Mouse (Mus musculus): ENCODE data around the gene Prss33. TPM values are rescaled to one million over a fixed set of nuclear protein-coding genes. Genes with fewer than 3 reads are reported as not detected.

Prss33 gene
- polyA plus RNA-seq (2012; rRNA removed) = 0.26 and 0.27 TPM in 2 replicates

GRCm38 (mm10) chr17:23836006-23836575 lies at the start of gene Prss33:
Prss33 (minus strand) TSS chr17:23836056.

GRCm38 (mm10) chr17:23880576-23880975 lies 44.7 kb upstream of the Prss33 start, which contains the start of the genes Dcpp1 and Dcpp2:
Dcpp1 (plus strand) TSS chr17:23880876.
Dcpp2 (plus strand) TSS chr17:23880880.

GRCm38 (mm10) chr17:23867756-23868155 lies 31.9 kb upstream of the Prss33 start, which contains the start of gene Prss21:
Prss21 (plus strand) TSS chr17:23868056.

GRCm38 (mm10) chr17:23843812-23844273 lies 8.0 kb upstream of the Prss33 start, which contains the start of the genes Prss32 and Prss41:
Prss32 (plus strand) TSS chr17:23843855.
Prss41 (minus strand) TSS chr17:23844172.

GRCm38 (mm10) chr17:23829064-23829619 lies 6.7 kb downstream of the Prss33 start, which contains the start of gene Elob:
Elob (minus strand) TSS chr17:23829136.

GRCm38 (mm10) chr17:23790269-23791078 lies 45.4 kb downstream of the Prss33 start, which contains the start of gene Srrm2:
Srrm2 (plus strand) TSS chr17:23790532.

GRCm38 (mm10) chr17:23785561-23786471 lies 50.0 kb downstream of the Prss33 start, which contains the start of gene Flywch2:
Flywch2 (minus strand) TSS chr17:23786081.

Other genes with a start within 250 kb of the Prss33 start
- 35.4 and 39.3 TPM in 2 replicates for gene Zfp13, start 236.6 kb downstream of the Prss33 start, polyA plus RNA-seq (2012; rRNA removed)
- gene Zscan10, start 235.2 kb downstream of the Prss33 start, polyA plus RNA-seq (2012; rRNA removed) = 0.08 and 0.12 TPM in 2 replicates
- gene Mmp25, start 190.8 kb downstream of the Prss33 start, polyA plus RNA-seq (2012; rRNA removed) = 0.87 and 1.0 TPM in 2 replicates
- gene Bicdl2, start 175.6 kb downstream of the Prss33 start, polyA plus RNA-seq (2012; rRNA removed) = 0.13 and 0.22 TPM in 2 replicates
- gene Hcfc1r1, start 162.5 kb downstream of the Prss33 start, polyA plus RNA-seq (2012; rRNA removed) = 86.9 and 88.9 TPM in 2 replicates
- gene Thoc6, start 162.2 kb downstream of the Prss33 start, polyA plus RNA-seq (2012; rRNA removed) = 28.9 and 33.0 TPM in 2 replicates
- 2.5 and 3.4 TPM in 2 replicates for gene Tnfrsf12a, start 158.6 kb downstream of the Prss33 start, polyA plus RNA-seq (2012; rRNA removed)
- gene Cldn6, start 156.8 kb downstream of the Prss33 start, polyA plus RNA-seq (2012; rRNA removed) = 0.54 and 0.72 TPM in 2 replicates
- 0.40 and 0.47 TPM in 2 replicates for gene Cldn9, start 152.0 kb downstream of the Prss33 start, polyA plus RNA-seq (2012; rRNA removed)
- 0.17 and 0.32 TPM in 2 replicates for gene 1520401A03Rik, start 113.3 kb downstream of the Prss33 start, polyA plus RNA-seq (2012; rRNA removed)
- gene Pkmyt1, start 109.7 kb downstream of the Prss33 start, polyA plus RNA-seq (2012; rRNA removed) = 19.8 and 20.8 TPM in 2 replicates
- gene Paqr4, start 95.2 kb downstream of the Prss33 start, polyA plus RNA-seq (2012; rRNA removed) = 33.9 and 34.7 TPM in 2 replicates
- gene Kremen2, start 90.2 kb downstream of the Prss33 start, polyA plus RNA-seq (2012; rRNA removed) = 1.3 and 1.6 TPM in 2 replicates
- 80.5 and 83.9 TPM in 2 replicates for gene Flywch1, start 64.5 kb downstream of the Prss33 start, polyA plus RNA-seq (2012; rRNA removed)
- 46.4 and 59.7 TPM in 2 replicates for gene Flywch2, start 50.0 kb downstream of the Prss33 start, polyA plus RNA-seq (2012; rRNA removed)
- gene Srrm2, start 45.5 kb downstream of the Prss33 start, polyA plus RNA-seq (2012; rRNA removed) = 446 and 518 TPM in 2 replicates
- gene Elob, start 6.9 kb downstream of the Prss33 start, polyA plus RNA-seq (2012; rRNA removed) = 883 and 917 TPM in 2 replicates
- 1.6 and 1.8 TPM in 2 replicates for gene Prss32, start 7.8 kb upstream of the Prss33 start, polyA plus RNA-seq (2012; rRNA removed)
- gene Prss41, start 8.1 kb upstream of the Prss33 start, polyA plus RNA-seq (2012; rRNA removed) = 1.6 and 1.7 TPM in 2 replicates
- gene Prss21, start 32.0 kb upstream of the Prss33 start, polyA plus RNA-seq (2012; rRNA removed) = not detected in 2 replicates
- not detected in 2 replicates for gene Dcpp1, start 44.8 kb upstream of the Prss33 start, polyA plus RNA-seq (2012; rRNA removed)
- not detected in 2 replicates for gene Dcpp2, start 44.8 kb upstream of the Prss33 start, polyA plus RNA-seq (2012; rRNA removed)
- not detected in 2 replicates for gene Dcpp3, start 81.4 kb upstream of the Prss33 start, polyA plus RNA-seq (2012; rRNA removed)
- gene Sbp, start 105.6 kb upstream of the Prss33 start, polyA plus RNA-seq (2012; rRNA removed) = not detected in 2 replicates
- not detected in 2 replicates for gene Sbpl, start 119.2 kb upstream of the Prss33 start, polyA plus RNA-seq (2012; rRNA removed)
- gene Prss30, start 144.5 kb upstream of the Prss33 start, polyA plus RNA-seq (2012; rRNA removed) = 0.45 and 0.56 TPM in 2 replicates
- gene Prss22, start 162.0 kb upstream of the Prss33 start, polyA plus RNA-seq (2012; rRNA removed) = 3.5 TPM in 1 of 2 replicates, not detected in the other
- gene Prss27, start 202.1 kb upstream of the Prss33 start, polyA plus RNA-seq (2012; rRNA removed) = 11.0 TPM in 1 of 2 replicates, not detected in the other
- 76.6 and 78.1 TPM in 2 replicates for gene Kctd5, start 237.4 kb upstream of the Prss33 start, polyA plus RNA-seq (2012; rRNA removed)

Measured in central nervous system, embryonic 18 days (tissue).